Mouse (Mus musculus) heart, embryonic 11.5 days (tissue): ENCODE results near the gene Mettl1. TPM values are rescaled to one million over a fixed set of nuclear protein-coding genes. Genes with fewer than 3 reads are reported as not detected.

Source experiments
- ATAC-seq: fragments of 200-750 bp; cut with Nextera tagmentation; replicated peaks from 2 replicates; pipeline ENCODE4 v1.8.0; 2017; ENCODE audit warnings: moderate library complexity; ENCODE audit not compliant: insufficient number of reproducible peaks, low FRiP score, low TSS enrichment
- H3K27ac ChIP-seq: fragments of 300-500 bp; sonication (generic); 2 replicates; pipeline ENCODE4 v1.5.1; 2014; ENCODE audit warnings: mild to moderate bottlenecking, low read depth, low read length
- H3K27me3 ChIP-seq: fragments of 300-500 bp; sonication (generic); 2 replicates; pipeline ENCODE4 v1.6.1; 2014; ENCODE audit warnings: mild to moderate bottlenecking, low read length, mixed read lengths; ENCODE audit not compliant: control insufficient read depth, insufficient read depth
- H3K36me3 ChIP-seq: fragments of 300-500 bp; sonication (generic); 2 replicates; pipeline ENCODE4 v1.6.1; 2014; ENCODE audit warnings: mild to moderate bottlenecking, low read length, moderate library complexity, mixed read lengths; ENCODE audit not compliant: control insufficient read depth, insufficient read depth
- H3K4me1 ChIP-seq: fragments of 300-500 bp; sonication (generic); 2 replicates; pipeline ENCODE4 v1.6.1; 2014; ENCODE audit warnings: low read length; ENCODE audit not compliant: control insufficient read depth, insufficient read depth
- H3K4me2 ChIP-seq: fragments of 300-500 bp; sonication (generic); 2 replicates; pipeline ENCODE4 v1.6.1; 2014; ENCODE audit warnings: mild to moderate bottlenecking, moderate library complexity
- H3K4me3 ChIP-seq: fragments of 300-500 bp; sonication (generic); 2 replicates; pipeline ENCODE4 v1.5.1; 2014; ENCODE audit warnings: low read depth, low read length
- H3K9ac ChIP-seq: fragments of 300-500 bp; sonication (generic); 2 replicates; pipeline ENCODE4 v1.6.1; 2014; ENCODE audit warnings: mild to moderate bottlenecking, low read depth, low read length, moderate library complexity
- H3K9me3 ChIP-seq: fragments of 300-500 bp; sonication (generic); replicated peaks from 2 replicates; pipeline ENCODE4 v1.6.1; 2016; ENCODE audit warnings: low read length; ENCODE audit not compliant: control insufficient read depth
- WGBS: fragments of 180-500 bp; shearing (Covaris S2); extraction: QIAGEN DNeasy Blood & Tissue Kit; methylation state at CpG from one replicate; pipeline ENCODE4 v1.1.7; 2014; ENCODE audit not compliant: insufficient replicate concordance; 5-methylcytosine and 5-hydroxymethylcytosine counted together
- polyA plus RNA-seq: library from polyadenylated mRNA; unstranded; fragments of >200 nt; fragmentation: Nextera tagmentation; extraction: Ambion mirVana; gene quantifications from 2 replicates; pipeline ENCODE4 v1.2.1, GENCODE M21; 2014

The Mettl1 gene
- polyA plus RNA-seq, 1 experiment from 2014 or later: 43.3 TPM

DNA sequence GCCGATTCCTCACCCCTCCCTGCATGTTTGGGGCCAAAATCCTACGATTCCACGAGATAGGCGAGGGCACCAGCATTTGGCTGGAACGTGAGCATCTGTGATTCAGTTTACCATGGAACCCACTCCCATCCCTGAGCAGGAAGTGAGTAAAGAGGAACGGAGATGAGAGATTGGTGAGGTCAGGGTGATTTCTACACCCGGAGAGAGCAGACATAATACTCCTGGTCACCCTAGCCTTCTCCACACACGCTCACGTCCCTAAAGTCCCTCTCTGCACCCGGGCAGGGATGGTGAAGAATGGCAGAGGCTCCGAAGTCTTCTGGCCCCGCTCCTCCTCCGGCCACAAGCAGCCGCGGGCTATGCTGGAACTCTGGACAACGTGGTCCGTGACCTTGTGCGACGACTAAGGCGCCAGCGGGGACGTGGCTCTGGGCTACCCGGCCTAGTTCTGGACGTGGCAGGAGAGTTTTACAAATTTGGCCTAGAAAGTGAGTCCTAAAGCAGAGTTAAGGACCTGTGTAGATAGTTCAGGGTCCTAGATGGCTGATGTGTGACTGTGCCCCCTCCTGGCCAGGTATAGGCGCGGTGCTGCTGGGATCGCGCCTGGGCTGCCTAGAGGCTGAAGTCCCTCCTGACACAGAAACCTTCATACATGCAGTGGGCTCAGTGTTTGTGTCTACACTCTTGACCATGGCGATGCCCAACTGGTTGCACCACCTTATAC lies 8.3 kb downstream of the Mettl1 start:
- Histone ChIP-seq H3K9ac (no peak overlapping the region), H3K36me3 (peaks cover 3% of the 10 kb centered on the region; the same call in 1 of the 2 replicates), H3K27me3 (peaks cover 58% of the 10 kb centered on the region), H3K9me3 (no peaks in the 10 kb centered on the region), H3K4me2 (peak overlapping the region; percentile 34), H3K4me1 (peaks cover 18% of the 10 kb centered on the region), H3K27ac (no peak overlapping the region), H3K4me3 (peak overlapping the region; percentile 25)
- ATAC-seq: no peak
- 3% methylated on average over 29 of the region's 29 CpGs for WGBS

DNA sequence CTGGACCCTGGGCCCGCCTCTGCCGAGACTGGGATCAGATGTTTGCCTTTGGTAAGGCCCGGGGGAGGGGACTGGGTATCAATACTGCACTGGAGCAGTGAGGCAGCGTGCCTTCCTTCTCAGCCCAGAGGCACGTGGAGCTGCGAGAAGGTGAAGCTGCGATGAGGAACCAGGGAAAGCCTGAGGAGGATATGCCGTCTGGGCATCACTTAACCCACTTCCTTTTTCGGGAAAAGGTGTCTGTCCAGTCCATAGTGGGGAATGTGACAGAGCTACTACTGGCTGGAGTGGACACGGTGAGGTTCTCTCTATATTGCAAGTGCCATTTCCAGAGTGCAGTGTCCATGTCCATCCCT lies 8.9 kb downstream of the Mettl1 start:
- Histone ChIP-seq H3K9ac (no peak overlapping the region), H3K36me3 (no peaks in the 10 kb centered on the region; the same call in 1 of the 2 replicates), H3K4me3 (peak overlapping the region; percentile 10; the same call in 1 of the 2 replicates), H3K4me2 (no peak overlapping the region; the same call in 1 of the 2 replicates), H3K9me3 (no peaks in the 10 kb centered on the region), H3K27ac (no peak overlapping the region), H3K4me1 (peaks cover 18% of the 10 kb centered on the region), H3K27me3 (peaks cover 58% of the 10 kb centered on the region)
- ATAC-seq: no peak
- WGBS: 16% methylated on average over 10 of the region's 10 CpGs

DNA sequence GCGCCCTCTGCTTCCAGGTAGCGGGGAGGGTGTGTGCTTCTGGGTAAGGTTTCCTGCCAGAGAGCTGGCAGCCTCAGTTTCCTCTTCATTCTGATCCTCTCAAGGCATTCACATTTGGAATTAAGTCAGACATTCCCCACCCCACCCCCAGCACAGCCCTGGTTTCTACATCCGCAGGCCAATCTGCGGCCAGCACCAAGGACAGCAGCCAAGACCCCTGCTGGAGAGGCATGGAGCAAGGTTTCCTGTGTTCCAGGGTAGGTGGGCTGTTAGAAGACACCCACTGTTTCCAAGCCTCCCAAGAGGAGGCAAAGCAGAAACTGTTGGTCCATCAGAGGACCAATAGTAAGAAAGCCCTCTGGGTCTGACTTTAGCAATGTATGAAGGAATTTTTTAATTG lies 13.4 kb downstream of the Mettl1 start:
- WGBS: 48% methylated on average over 4 of the region's 4 CpGs
- Histone ChIP-seq H3K9me3 (no peaks in the 10 kb centered on the region), H3K36me3 (no peaks in the 10 kb centered on the region), H3K4me2 (no peak overlapping the region), H3K4me3 (no peak overlapping the region), H3K9ac (no peak overlapping the region), H3K27me3 (peaks cover 56% of the 10 kb centered on the region), H3K4me1 (peaks cover 14% of the 10 kb centered on the region), H3K27ac (no peak overlapping the region)
- no peak for ATAC-seq

DNA sequence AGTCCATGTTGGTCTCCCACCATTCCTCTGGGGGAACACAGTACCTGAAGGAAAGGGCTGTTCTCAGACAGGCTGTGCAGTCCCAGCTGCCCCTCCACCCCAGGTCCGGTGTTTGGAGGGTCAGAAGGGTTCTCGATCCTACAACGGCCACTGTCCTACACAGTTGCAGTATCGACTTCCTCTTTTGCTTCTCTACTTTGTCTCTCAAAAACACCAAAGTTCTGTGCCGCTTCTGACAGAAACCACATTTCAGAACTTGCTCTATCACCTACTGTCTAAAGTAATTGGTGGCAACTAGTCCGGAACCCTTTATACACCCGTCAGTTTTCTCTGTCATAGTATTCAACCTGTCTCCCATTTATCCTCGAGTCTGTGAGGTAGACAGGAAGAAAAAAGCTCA lies 14.2 kb downstream of the Mettl1 start:
- Histone ChIP-seq H3K4me3 (no peak overlapping the region), H3K27ac (no peak overlapping the region), H3K27me3 (peaks cover 56% of the 10 kb centered on the region), H3K9me3 (no peaks in the 10 kb centered on the region), H3K4me2 (no peak overlapping the region), H3K9ac (no peak overlapping the region), H3K36me3 (no peaks in the 10 kb centered on the region), H3K4me1 (peaks cover 11% of the 10 kb centered on the region)
- ATAC-seq: no peak
- 79% methylated on average over 8 of the region's 8 CpGs for WGBS

DNA sequence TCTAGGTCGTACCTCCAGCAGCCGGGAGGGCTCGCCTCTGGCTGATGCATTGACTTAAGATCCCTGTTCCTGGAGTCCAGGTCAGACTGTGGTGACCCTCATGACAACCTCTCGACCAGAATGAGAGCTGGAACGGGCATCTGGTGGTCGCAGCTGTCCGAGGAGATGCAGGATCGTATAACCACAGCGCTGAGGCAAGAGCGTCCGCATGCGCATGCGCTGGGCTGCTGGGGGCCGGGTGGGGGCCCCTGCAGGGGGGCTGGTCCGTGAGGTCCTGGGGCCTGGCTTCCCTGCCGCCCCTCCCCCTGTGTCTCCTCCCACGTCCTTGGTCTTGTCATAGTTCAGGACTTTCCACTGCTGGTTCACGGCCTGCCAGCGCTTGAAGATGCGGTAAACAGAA lies 15.3 kb downstream of the Mettl1 start:
- H3K4me1 ChIP-seq: peaks cover 6% of the 10 kb centered on the region
- 77% methylated on average over 20 of the region's 20 CpGs for WGBS
- no peak overlapping the region for H3K27ac ChIP-seq
- no peaks in the 10 kb centered on the region for H3K9me3 ChIP-seq
- no peak overlapping the region for H3K4me3 ChIP-seq
- no peak overlapping the region for H3K4me2 ChIP-seq
- no peak overlapping the region for H3K9ac ChIP-seq
- H3K27me3 ChIP-seq: peaks cover 56% of the 10 kb centered on the region
- H3K36me3 ChIP-seq: no peaks in the 10 kb centered on the region
- no peak for ATAC-seq

DNA sequence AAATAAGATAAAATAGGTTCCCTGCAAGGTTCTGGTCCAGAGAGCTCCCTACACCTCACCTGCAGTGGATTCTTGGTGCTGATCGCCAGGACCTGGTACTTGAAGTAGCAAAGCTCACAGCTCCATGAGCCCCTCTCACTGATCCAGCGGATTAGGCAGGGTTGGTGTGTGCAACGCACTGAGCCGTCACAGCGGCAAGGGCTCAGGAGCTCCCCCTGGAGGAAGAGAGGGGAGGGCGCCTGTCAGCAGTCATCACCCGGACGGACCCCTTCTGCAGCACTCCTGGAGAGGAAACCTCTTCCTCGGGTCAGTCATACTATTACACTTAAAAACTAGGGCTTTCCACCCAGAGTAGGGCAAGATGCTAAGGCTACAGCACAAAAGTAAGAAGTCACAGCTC lies 16.9 kb downstream of the Mettl1 start:
- no peaks in the 10 kb centered on the region for H3K36me3 ChIP-seq
- WGBS: 2% methylated on average over 9 of the region's 9 CpGs
- ATAC-seq: no peak
- no peak overlapping the region for H3K4me3 ChIP-seq
- no peak overlapping the region for H3K27ac ChIP-seq
- H3K9me3 ChIP-seq: no peaks in the 10 kb centered on the region
- H3K4me2 ChIP-seq: peak overlapping the region; percentile 100; the same call in 1 of the 2 replicates
- H3K27me3 ChIP-seq: peaks cover 45% of the 10 kb centered on the region
- H3K9ac ChIP-seq: no peak overlapping the region
- peaks cover 6% of the 10 kb centered on the region for H3K4me1 ChIP-seq

DNA sequence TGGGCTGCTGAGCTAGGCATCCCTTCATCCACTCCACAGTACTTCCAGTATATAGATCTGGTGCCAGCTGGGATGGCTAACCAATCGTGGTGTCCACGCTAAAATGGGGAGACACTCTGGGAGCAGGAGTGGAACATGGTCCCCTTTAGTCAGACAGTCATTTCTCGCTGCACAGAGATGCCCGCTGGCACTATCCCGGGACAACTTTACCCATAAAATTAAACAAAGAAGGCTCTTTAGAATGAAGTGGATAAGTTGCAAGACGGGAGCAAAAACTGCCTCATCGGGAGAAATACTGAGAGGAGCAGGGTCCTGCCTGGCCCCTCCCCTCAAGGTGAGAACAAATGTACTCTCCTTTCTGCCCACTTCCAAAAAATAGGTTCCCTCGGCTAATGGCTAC lies 17.5 kb downstream of the Mettl1 start:
- WGBS: 15% methylated on average over 8 of the region's 8 CpGs
- no peak overlapping the region for H3K27ac ChIP-seq
- peaks cover 6% of the 10 kb centered on the region for H3K4me1 ChIP-seq
- ATAC-seq: no peak
- H3K4me3 ChIP-seq: peak overlapping the region; percentile 84
- no peaks in the 10 kb centered on the region for H3K9me3 ChIP-seq
- no peaks in the 10 kb centered on the region for H3K36me3 ChIP-seq
- peaks cover 45% of the 10 kb centered on the region for H3K27me3 ChIP-seq
- H3K9ac ChIP-seq: no peak overlapping the region
- H3K4me2 ChIP-seq: peak overlapping the region; percentile 100

DNA sequence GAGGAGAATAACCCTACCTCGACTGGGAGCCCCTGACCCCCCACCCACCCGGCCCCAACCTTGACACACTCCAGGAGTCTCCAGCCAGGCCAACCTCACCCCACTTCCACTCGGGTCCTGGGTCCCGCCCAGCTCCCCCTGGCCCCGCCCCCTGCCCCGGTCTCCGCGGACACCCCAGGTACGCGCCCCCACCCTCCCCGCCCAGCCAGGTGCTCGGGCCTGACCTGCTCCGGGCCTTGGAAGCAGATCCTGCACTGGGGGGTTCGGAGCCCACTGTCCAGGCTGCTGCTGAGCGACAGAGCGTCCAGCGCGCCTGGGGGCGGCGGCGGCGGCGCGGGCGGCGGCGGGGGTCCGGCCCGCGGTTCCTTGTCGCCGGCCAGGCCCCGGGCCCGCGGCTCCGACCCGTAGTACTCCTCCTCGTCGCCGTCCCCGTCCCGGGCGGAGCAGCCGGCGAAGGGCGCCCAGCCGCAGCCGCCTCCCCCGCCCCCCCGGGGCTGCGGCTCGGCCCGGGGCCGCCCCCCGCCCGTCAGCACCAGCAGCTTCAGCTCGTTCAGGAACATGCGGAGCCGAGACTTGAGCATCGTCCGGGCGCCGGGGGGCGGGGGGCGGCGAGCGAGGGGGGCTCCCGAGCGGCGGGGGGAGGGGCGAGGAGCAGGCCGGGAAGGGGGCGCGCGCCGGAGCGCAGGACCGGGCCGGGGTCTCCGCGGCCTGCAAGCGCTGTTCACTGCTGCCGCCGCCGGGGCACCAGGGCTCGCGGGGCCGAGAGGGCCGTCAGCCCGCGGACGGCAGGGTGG lies 18.2 kb downstream of the Mettl1 start:
- Histone ChIP-seq H3K4me1 (peaks cover 6% of the 10 kb centered on the region), H3K9ac (peak overlapping the region; percentile 72), H3K27ac (no peak overlapping the region), H3K9me3 (no peaks in the 10 kb centered on the region), H3K4me3 (peak overlapping the region; percentile 84), H3K27me3 (peaks cover 45% of the 10 kb centered on the region), H3K36me3 (no peaks in the 10 kb centered on the region), H3K4me2 (peak overlapping the region; percentile 100)
- no peak for ATAC-seq
- under 1% methylated on average over 43 of the region's 92 CpGs for WGBS
